Mouse (Mus musculus): ENCODE data around the gene St5. TPM values are rescaled to one million over a fixed set of nuclear protein-coding genes. Genes with fewer than 3 reads are reported as not detected.

The St5 gene
- polyA plus RNA-seq, 2 experiments = 45.0 to 56.3 TPM

- H3K9me3 ChIP-seq (ENCODE audit: control insufficient read depth, low read length) = no peaks in the 10 kb centered on the region
- no peak for TF ChIP-seq POLR2A (IDR thresholded peaks at IDR 0.05; ENCODE audit: borderline replicate concordance, extremely low read depth, insufficient read depth, insufficient read length)
Measured at GRCm38 (mm10) chr7:109723114-109723513, 19.7 kb upstream of the St5 start.

GRCm38 (mm10) chr7:109722618-109723017, 19.2 kb upstream of the St5 start:
- no peak overlapping the region for H3K4me2 ChIP-seq (replicated peaks; ENCODE audit: low read depth, low read length, severe bottlenecking)
- no peak overlapping the region for H3K27ac ChIP-seq (replicated peaks; ENCODE audit: low read depth, low read length)
- H3K27me3 ChIP-seq (ENCODE audit: control insufficient read depth, insufficient read depth, low read length) = no peaks in the 10 kb centered on the region
- H3K9ac ChIP-seq (ENCODE audit: low read depth, low read length, severe bottlenecking) = no peak overlapping the region
- no peak for ATAC-seq (ENCODE audit: low FRiP score, low read depth)
- H3K9me3 ChIP-seq (ENCODE audit: control insufficient read depth, low read length) = no peaks in the 10 kb centered on the region
- H3K36me3 ChIP-seq (ENCODE audit: control insufficient read depth, insufficient read depth, low read length) = no peaks in the 10 kb centered on the region
- WGBS = 95% methylated on average over 2 of the region's 2 CpGs
- no peak for TF ChIP-seq POLR2A (IDR thresholded peaks at IDR 0.05; ENCODE audit: borderline replicate concordance, extremely low read depth, insufficient read depth, insufficient read length)
- no peaks in the 10 kb centered on the region for H3K4me1 ChIP-seq (ENCODE audit: control insufficient read depth, insufficient read depth, low read length)
- no peak for DNase-seq (ENCODE audit: low spot score)
- no peak overlapping the region for H3K4me3 ChIP-seq (replicated peaks; ENCODE audit: low read length)

More at GRCm38 (mm10) chr7:109723114-109723513, 19.7 kb upstream of the St5 start:
- no peak for DNase-seq (ENCODE audit: low spot score)
- WGBS = 87% methylated on average over 8 of the region's 8 CpGs
- Histone ChIP-seq H3K36me3 (ENCODE audit: control insufficient read depth, insufficient read depth, low read length) (no peaks in the 10 kb centered on the region), H3K4me2 (replicated peaks; ENCODE audit: low read depth, low read length, severe bottlenecking) (no peak overlapping the region), H3K27me3 (ENCODE audit: control insufficient read depth, insufficient read depth, low read length) (no peaks in the 10 kb centered on the region), H3K27ac (replicated peaks; ENCODE audit: low read depth, low read length) (no peak overlapping the region), H3K4me1 (ENCODE audit: control insufficient read depth, insufficient read depth, low read length) (no peaks in the 10 kb centered on the region), H3K4me3 (replicated peaks; ENCODE audit: low read length) (no peak overlapping the region), H3K9ac (ENCODE audit: low read depth, low read length, severe bottlenecking) (no peak overlapping the region)
- ATAC-seq (ENCODE audit: low FRiP score, low read depth) = no peak

- ATAC-seq (ENCODE audit: low FRiP score, low read depth) (no peak; the same call in 1 of the 2 replicates), DNase-seq (ENCODE audit: low spot score) (peak; percentile 66)
- Histone ChIP-seq H3K36me3 (ENCODE audit: control insufficient read depth, insufficient read depth, low read length) (no peaks in the 10 kb centered on the region), H3K9me3 (ENCODE audit: control insufficient read depth, low read length) (no peaks in the 10 kb centered on the region), H3K4me1 (ENCODE audit: control insufficient read depth, insufficient read depth, low read length) (no peaks in the 10 kb centered on the region), H3K9ac (ENCODE audit: low read depth, low read length, severe bottlenecking) (no peak overlapping the region), H3K4me3 (replicated peaks; ENCODE audit: low read length) (no peak overlapping the region), H3K4me2 (replicated peaks; ENCODE audit: low read depth, low read length, severe bottlenecking) (no peak overlapping the region), H3K27me3 (ENCODE audit: control insufficient read depth, insufficient read depth, low read length) (no peaks in the 10 kb centered on the region), H3K27ac (replicated peaks; ENCODE audit: low read depth, low read length) (no peak overlapping the region)
- TF ChIP-seq POLR2A (IDR thresholded peaks at IDR 0.05; ENCODE audit: borderline replicate concordance, extremely low read depth, insufficient read depth, insufficient read length) = no peak
- 63% methylated on average over 9 of the region's 9 CpGs for WGBS
Measured at GRCm38 (mm10) chr7:109719286-109719685, 15.9 kb upstream of the St5 start.

- 85% methylated on average over 2 of the region's 2 CpGs for WGBS
- DNase-seq (ENCODE audit: low spot score) = no peak
Measured at GRCm38 (mm10) chr7:109713434-109713982, 10.1 kb upstream of the St5 start.

GRCm38 (mm10) chr7:109712198-109712597, 8.8 kb upstream of the St5 start:
- no peak for TF ChIP-seq POLR2A (IDR thresholded peaks at IDR 0.05; ENCODE audit: borderline replicate concordance, extremely low read depth, insufficient read depth, insufficient read length)
- Histone ChIP-seq H3K27ac (replicated peaks; ENCODE audit: low read depth, low read length) (no peak overlapping the region), H3K9me3 (ENCODE audit: control insufficient read depth, low read length) (no peaks in the 10 kb centered on the region), H3K36me3 (ENCODE audit: control insufficient read depth, insufficient read depth, low read length) (peaks cover 25% of the 10 kb centered on the region), H3K9ac (ENCODE audit: low read depth, low read length, severe bottlenecking) (no peak overlapping the region), H3K4me2 (replicated peaks; ENCODE audit: low read depth, low read length, severe bottlenecking) (no peak overlapping the region), H3K27me3 (ENCODE audit: control insufficient read depth, insufficient read depth, low read length) (no peaks in the 10 kb centered on the region), H3K4me3 (replicated peaks; ENCODE audit: low read length) (no peak overlapping the region), H3K4me1 (ENCODE audit: control insufficient read depth, insufficient read depth, low read length) (peaks cover 7% of the 10 kb centered on the region; the same call in 1 of the 2 replicates)
- ATAC-seq (ENCODE audit: low FRiP score, low read depth) = no peak
- 82% methylated on average over 7 of the region's 7 CpGs for WGBS
- DNase-seq (ENCODE audit: low spot score) = no peak

More at GRCm38 (mm10) chr7:109713434-109713982, 10.1 kb upstream of the St5 start:
- no peak overlapping the region for H3K9ac ChIP-seq (ENCODE audit: low read depth, low read length, severe bottlenecking)
- H3K4me3 ChIP-seq (replicated peaks; ENCODE audit: low read length) = no peak overlapping the region
- no peak for ATAC-seq (ENCODE audit: low FRiP score, low read depth)
- peaks cover 25% of the 10 kb centered on the region for H3K36me3 ChIP-seq (ENCODE audit: control insufficient read depth, insufficient read depth, low read length)
- no peak for TF ChIP-seq POLR2A (IDR thresholded peaks at IDR 0.05; ENCODE audit: borderline replicate concordance, extremely low read depth, insufficient read depth, insufficient read length)
- no peak overlapping the region for H3K4me2 ChIP-seq (replicated peaks; ENCODE audit: low read depth, low read length, severe bottlenecking)
- H3K4me1 ChIP-seq (ENCODE audit: control insufficient read depth, insufficient read depth, low read length) = 0 out of 2 replicates have a peak, but pooled peaks cover 7% of the 10 kb centered on the region
- H3K27me3 ChIP-seq (ENCODE audit: control insufficient read depth, insufficient read depth, low read length) = no peaks in the 10 kb centered on the region
- H3K9me3 ChIP-seq (ENCODE audit: control insufficient read depth, low read length) = no peaks in the 10 kb centered on the region
- no peak overlapping the region for H3K27ac ChIP-seq (replicated peaks; ENCODE audit: low read depth, low read length)

All from limb, embryonic 14.5 days (tissue).